Mouse (Mus musculus): ENCODE measurements at regions not wholly inside any gene's neighbourhood (a gene's known extent, or its start where the extent isn't known, plus 50 kb on each side); places are given as distances from the start of the nearest gene placed in this dataset.
"Not testable (repeated sequence)": the region's sequence is repeated elsewhere in the genome, so short reads cannot be mapped to it uniquely, and the experiment has no call there.

DNA sequence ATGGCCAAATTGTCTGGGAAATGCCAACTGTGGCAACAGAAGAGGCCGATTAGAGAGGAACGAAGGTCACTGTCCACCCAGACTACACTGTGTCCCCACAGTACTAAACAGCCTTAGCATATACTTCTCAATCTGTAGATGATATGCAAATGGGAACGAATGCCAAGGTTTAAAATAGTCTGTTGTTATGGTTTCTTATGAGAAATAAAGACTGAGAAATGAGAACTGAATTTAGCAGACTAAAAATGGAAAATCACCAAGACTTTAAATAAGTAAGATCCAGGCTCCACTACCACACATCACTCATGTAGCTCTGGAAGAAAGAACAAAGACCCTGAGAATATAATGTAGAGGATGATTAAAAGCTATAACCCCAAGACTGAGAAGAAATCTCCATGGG is 121.7 kb upstream of the Gcfc2 start:
- peaks cover 17% of the 10 kb centered on the region; the same call in 1 of the 2 replicates for H3K9me3 ChIP-seq
- no peak for TF ChIP-seq GATA1 (IDR thresholded peaks at IDR 0.05; ENCODE audit: borderline replicate concordance, low read length)
- no peak for TF ChIP-seq FLI1 (IDR thresholded peaks at IDR 0.05; ENCODE audit: low read length)

DNA sequence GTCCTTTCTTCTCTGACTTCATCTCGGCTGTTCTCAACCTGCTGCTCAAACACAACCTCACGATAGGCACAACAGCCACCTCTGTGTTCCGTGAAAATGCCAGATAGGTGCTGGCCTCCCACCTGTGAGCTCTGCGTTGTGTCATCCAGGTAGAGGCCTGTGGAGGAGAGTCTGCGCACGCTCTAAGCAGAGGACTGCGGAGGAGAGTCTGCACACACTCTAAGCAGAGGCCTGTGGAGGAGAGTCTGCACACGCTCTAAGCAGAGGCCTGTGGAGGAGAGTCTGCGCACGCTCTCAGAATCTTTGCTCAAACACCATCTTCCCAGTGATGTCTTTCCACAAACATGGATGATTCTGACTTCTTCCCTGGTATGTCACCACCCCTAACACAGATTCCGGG is 117.5 kb upstream of the Gcfc2 start:
- Histone ChIP-seq H3K36me3 (replicated peaks; ENCODE audit: low read length) (no peaks in the 10 kb centered on the region), H3K4me3 (replicated peaks) (no peak overlapping the region), H3K4me1 (no peaks in the 10 kb centered on the region), H3K27me3 (replicated peaks) (no peaks in the 10 kb centered on the region), H3K9me3 (peaks cover 31% of the 10 kb centered on the region; the same call in 1 of the 2 replicates)
- no peak for TF ChIP-seq GATA1 (IDR thresholded peaks at IDR 0.05; ENCODE audit: borderline replicate concordance, low read length)
- TF ChIP-seq FLI1 (IDR thresholded peaks at IDR 0.05; ENCODE audit: low read length) = no peak

More for the DNA sequence above, 121.7 kb upstream of the Gcfc2 start:
- no peak overlapping the region for H3K4me3 ChIP-seq (replicated peaks)
- H3K36me3 ChIP-seq (replicated peaks; ENCODE audit: low read length) = no peaks in the 10 kb centered on the region
- H3K4me1 ChIP-seq = no peaks in the 10 kb centered on the region
- no peaks in the 10 kb centered on the region for H3K27me3 ChIP-seq (replicated peaks)

DNA sequence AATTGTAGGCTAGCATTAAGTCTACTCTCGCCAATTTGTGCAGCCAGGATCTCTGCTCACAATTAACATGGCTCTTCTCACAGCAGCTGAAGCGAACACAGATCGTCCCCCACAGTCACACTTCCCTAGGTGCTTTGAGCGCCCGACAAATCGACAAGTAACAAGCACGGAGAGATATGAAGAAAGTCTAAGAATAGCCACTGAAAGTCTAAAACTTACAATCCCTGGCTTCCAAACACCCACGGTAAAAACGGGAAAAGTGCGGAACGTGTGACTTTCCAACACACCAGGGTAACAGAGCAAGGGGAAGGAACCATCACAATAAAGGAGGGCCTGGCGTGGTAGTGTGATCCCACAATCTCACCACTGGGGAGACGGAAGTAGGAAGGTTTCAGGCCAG is 114.8 kb upstream of the Gcfc2 start:
- H3K9me3 ChIP-seq = peaks cover 22% of the 10 kb centered on the region; the same call in 1 of the 2 replicates
- no peaks in the 10 kb centered on the region for H3K36me3 ChIP-seq (replicated peaks; ENCODE audit: low read length)
- no peak overlapping the region for H3K4me3 ChIP-seq (replicated peaks)
- no peaks in the 10 kb centered on the region for H3K27me3 ChIP-seq (replicated peaks)
- no peaks in the 10 kb centered on the region for H3K4me1 ChIP-seq
- no peak for TF ChIP-seq FLI1 (IDR thresholded peaks at IDR 0.05; ENCODE audit: low read length)
- TF ChIP-seq GATA1 (IDR thresholded peaks at IDR 0.05; ENCODE audit: borderline replicate concordance, low read length) = no peak

DNA sequence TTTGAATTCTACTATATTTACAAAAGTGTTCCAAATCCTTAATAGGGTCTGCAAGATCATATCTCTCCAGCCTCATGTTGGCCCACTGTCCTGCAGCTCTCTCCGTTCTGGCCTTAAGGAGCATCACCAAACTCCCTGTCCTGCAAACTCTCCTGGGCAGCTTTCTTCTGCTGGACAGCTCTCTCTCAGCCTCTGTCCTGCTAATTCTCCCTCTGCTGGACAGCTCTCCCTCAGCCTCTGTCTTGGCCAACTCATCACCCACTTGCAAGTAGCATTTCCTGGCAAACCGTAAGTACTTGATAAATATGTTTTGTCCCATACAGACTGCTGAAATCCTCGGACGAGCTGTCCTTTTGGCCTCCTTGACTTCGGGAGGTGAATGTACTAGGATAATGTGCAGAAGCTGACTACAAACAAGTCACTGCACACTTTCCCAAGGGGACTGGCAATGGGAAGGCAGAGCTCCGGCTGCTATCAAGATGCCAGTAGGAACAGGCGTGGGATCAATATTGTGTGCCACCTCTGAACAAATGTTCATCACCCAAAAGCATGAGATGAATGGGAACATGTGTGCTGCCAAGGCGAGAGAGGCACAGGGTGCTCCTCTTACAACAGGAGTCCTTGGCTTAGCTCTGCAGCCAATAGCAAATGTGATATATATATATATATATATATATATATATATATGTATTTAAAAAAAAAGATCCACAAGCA is 108.1 kb upstream of the Gcfc2 start:
- peaks cover 13% of the 10 kb centered on the region for H3K9me3 ChIP-seq
- no peak for TF ChIP-seq FLI1 (IDR thresholded peaks at IDR 0.05; ENCODE audit: low read length)
- no peak for TF ChIP-seq GATA1 (IDR thresholded peaks at IDR 0.05; ENCODE audit: borderline replicate concordance, low read length)
- H3K36me3 ChIP-seq (replicated peaks; ENCODE audit: low read length) = no peaks in the 10 kb centered on the region
- H3K27me3 ChIP-seq (replicated peaks) = no peaks in the 10 kb centered on the region
- H3K4me3 ChIP-seq (replicated peaks) = no peak overlapping the region
- H3K4me1 ChIP-seq = no peaks in the 10 kb centered on the region; the same call in 1 of the 2 replicates

DNA sequence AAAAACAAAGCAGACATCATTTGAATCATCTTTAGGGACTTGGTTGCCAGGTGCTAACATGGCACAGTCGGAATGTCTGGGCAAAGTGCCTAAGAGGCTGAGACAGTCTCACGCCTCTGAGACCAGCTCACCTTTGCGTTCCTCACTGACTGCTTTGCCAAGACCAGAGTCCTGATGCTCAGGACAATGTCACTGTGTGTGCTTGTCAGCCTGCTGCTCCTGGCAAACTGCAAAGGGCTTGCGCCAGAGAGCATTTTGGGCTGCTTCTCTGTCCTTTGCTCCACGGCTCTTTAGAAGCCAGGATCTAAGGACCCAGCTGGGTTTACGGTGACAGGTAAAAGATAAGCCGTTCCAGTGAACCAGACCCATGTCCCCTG is 107.5 kb upstream of the Gcfc2 start:
- H3K4me1 ChIP-seq = no peaks in the 10 kb centered on the region; the same call in 1 of the 2 replicates
- H3K36me3 ChIP-seq (replicated peaks; ENCODE audit: low read length) = no peaks in the 10 kb centered on the region
- H3K27me3 ChIP-seq (replicated peaks) = no peaks in the 10 kb centered on the region
- H3K9me3 ChIP-seq = peaks cover 13% of the 10 kb centered on the region
- TF ChIP-seq GATA1 (IDR thresholded peaks at IDR 0.05; ENCODE audit: borderline replicate concordance, low read length) (no peak), FLI1 (IDR thresholded peaks at IDR 0.05; ENCODE audit: low read length) (no peak)
- no peak overlapping the region for H3K4me3 ChIP-seq (replicated peaks)

DNA sequence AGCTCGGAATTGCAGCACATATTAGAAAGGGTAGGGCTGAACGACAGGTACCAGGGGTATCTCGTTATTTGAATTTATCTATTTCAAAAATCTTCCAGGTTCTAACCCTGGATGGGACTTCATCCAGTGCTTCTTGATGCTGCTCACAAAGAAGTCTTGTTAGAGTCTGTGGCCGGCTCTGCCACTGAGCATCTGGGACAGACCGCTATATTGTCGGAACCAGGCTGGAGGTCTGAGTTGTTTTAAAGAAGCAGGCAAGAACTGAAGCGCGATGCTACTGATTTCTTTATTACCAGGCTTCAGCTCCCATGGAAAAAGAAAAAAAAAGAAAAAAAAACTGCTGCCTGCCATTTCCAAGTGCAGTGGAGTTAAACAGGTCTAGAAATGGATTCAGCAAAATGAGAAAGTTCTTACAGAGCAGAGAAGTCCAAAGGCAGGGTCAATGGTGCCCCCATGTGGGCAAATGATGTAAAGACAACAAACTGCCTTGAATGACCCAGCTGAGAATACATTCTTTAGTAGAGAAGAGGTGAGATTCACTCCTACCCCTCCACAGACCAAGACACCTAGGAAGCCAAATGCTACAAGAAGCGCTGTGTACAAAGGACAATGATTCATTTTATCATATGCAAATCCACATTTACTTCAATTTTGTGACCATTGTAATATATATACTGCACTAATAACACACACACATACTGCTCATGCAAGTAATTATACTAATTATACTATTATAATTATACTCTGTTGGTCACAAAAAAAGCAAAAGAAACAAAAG is 106.2 kb upstream of the Gcfc2 start:
- Histone ChIP-seq H3K4me1 (no peaks in the 10 kb centered on the region; the same call in 1 of the 2 replicates), H3K27me3 (replicated peaks) (no peaks in the 10 kb centered on the region), H3K9me3 (peaks cover 13% of the 10 kb centered on the region), H3K4me3 (replicated peaks) (no peak overlapping the region), H3K36me3 (replicated peaks; ENCODE audit: low read length) (no peaks in the 10 kb centered on the region)
- no peak for TF ChIP-seq FLI1 (IDR thresholded peaks at IDR 0.05; ENCODE audit: low read length)
- TF ChIP-seq GATA1 (IDR thresholded peaks at IDR 0.05; ENCODE audit: borderline replicate concordance, low read length) = no peak

DNA sequence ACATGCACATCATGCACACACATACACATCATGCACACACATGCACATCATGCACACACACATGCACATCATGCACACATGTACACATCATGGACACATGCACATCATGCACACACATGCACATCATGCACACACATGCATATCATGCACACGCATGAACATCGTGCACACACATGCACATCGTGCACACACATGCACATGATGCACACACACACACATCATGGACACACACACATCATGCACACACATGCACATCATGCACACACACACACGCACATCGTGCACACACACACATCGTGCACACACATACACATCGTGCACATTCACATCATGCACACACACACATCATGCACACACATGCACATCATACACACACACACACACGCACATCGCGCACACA is 104.9 kb upstream of the Gcfc2 start:
- Histone ChIP-seq H3K4me3 (replicated peaks) (peak overlapping the region; percentile 64), H3K36me3 (replicated peaks; ENCODE audit: low read length) (no peaks in the 10 kb centered on the region), H3K4me1 (peaks cover 7% of the 10 kb centered on the region), H3K9me3 (peaks cover 13% of the 10 kb centered on the region), H3K27me3 (replicated peaks) (no peaks in the 10 kb centered on the region)
- no peak for TF ChIP-seq GATA1 (IDR thresholded peaks at IDR 0.05; ENCODE audit: borderline replicate concordance, low read length)
- no peak for TF ChIP-seq FLI1 (IDR thresholded peaks at IDR 0.05; ENCODE audit: low read length)

DNA sequence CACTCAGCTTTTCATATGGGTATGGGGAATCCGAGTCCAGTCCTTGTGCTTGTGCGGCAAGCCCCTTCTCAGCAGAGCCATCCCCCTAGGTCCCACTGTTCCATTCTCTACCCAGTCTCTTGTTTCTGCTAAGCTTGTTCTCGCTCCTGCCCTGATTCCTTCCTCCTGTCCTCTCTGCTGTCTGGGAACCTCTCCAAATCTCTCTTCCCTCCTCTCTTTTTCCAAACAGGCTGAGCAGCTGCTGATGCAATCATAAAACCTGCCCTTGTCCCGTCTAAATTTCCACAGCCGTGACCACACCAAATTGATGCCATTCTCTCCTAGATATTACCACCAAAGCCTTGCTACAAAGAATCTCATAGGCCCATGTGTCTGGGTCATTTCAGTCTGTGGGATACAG is 103.4 kb upstream of the Gcfc2 start:
- Histone ChIP-seq H3K4me1 (peaks cover 7% of the 10 kb centered on the region), H3K4me3 (replicated peaks) (no peak overlapping the region), H3K9me3 (peaks cover 13% of the 10 kb centered on the region), H3K36me3 (replicated peaks; ENCODE audit: low read length) (no peaks in the 10 kb centered on the region), H3K27me3 (replicated peaks) (no peaks in the 10 kb centered on the region)
- TF ChIP-seq FLI1 (IDR thresholded peaks at IDR 0.05; ENCODE audit: low read length) (no peak), GATA1 (IDR thresholded peaks at IDR 0.05; ENCODE audit: borderline replicate concordance, low read length) (no peak)

DNA sequence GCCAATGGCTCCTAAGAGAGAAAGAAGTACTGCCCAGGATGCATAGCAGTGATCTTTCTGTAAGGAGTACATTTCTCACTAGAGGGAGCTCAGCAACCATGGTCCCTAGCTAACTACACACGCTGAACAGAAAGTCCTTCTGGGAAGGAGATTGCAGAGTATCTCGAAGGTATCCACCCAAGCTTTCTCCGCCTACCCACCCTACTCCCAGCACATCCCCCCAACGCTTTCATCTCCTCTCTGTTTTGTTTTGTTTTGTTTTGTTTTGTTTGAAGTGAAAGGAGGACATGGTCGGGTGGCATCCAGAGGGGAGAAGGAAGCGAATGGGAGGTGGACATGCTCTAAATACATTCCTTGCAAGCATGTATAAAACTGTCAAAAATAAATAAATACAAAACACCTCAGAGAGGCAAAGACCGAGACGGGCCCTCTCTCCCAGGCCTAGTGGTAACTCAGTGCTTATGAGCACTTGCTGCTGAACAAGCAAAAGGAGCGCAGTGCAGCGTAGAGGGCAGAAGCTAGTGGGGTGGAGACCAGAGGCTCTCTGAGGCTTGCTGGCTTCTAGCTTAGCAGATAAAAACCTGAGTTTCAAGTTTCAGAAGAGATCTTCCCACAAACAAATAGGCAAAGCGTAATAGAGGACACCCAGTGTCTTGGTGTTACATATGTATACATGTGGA is 83.9 kb upstream of the Gcfc2 start:
- Histone ChIP-seq H3K9me3 (no peaks in the 10 kb centered on the region), H3K36me3 (replicated peaks; ENCODE audit: low read length) (no peaks in the 10 kb centered on the region), H3K27me3 (replicated peaks) (no peaks in the 10 kb centered on the region), H3K4me3 (replicated peaks) (peak overlapping the region; percentile 88), H3K4me1 (peaks cover 7% of the 10 kb centered on the region; the same call in 1 of the 2 replicates)
- TF ChIP-seq GATA1 (IDR thresholded peaks at IDR 0.05; ENCODE audit: borderline replicate concordance, low read length) = no peak
- TF ChIP-seq FLI1 (IDR thresholded peaks at IDR 0.05; ENCODE audit: low read length) = no peak

DNA sequence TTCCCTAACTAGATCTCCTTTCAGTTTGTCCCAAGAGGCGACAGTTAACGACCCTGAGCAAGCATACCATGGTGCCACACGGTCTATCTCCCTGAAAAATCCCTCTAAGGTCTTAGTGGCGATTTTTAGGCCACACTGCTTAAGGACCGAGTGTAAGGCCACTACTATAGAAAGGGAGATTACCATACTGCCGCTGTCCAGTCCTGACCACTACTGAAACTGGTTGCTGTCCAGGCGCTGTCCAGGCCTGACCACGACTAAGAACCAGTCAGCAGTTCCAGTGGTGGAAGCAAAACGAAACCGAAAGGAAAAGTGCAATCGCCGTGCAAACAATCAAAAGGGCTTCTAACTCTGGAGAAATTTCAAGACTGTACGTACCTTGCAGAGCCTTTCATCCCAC is 55.3 kb upstream of the Gcfc2 start:
- H3K36me3 ChIP-seq (replicated peaks; ENCODE audit: low read length); H3K4me1 ChIP-seq; H3K27me3 ChIP-seq (replicated peaks); H3K4me3 ChIP-seq (replicated peaks): not testable (repeated sequence)
- peaks cover 18% of the 10 kb centered on the region for H3K9me3 ChIP-seq
